Mouse (Mus musculus): ENCODE measurements around the gene Fam163b.

Gene Fam163b

GRCm38 (mm10) chr2:27141950-27142693, at the start of gene Fam163b:
TSS of gene Fam163b (minus strand) at chr2:27142491.
- in situ Hi-C loops (cut with MboI; ENCODE audit: low pct_unique_long_range_greater_than_20kb in 1 of 2, low sequenced_read_pairs in 2 of 2, unreplicated experiment in 1 of 2) = no loop called here

DNA sequence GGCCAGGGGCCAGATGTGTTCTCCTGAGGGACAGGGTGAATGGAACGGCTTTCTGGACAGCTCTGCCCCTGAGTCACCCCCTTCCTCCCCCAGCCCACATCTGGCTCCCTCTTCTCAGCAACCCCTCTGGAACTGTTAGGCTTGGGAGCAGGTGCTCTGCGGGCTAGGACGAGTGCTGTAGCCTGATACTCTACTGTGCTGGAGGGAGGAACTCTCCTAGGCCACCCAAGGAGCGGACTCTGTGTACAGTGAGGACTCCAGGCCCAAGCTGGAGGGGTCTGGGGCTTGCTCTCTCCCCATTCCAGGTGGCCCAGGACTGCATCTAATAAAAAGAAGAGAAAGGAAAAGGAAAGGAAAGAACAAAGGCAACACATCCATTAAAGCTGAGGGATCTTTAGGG, 47.7 kb upstream of the Fam163b start:
- in situ Hi-C loops (cut with MboI; ENCODE audit: low pct_unique_long_range_greater_than_20kb in 1 of 2, low sequenced_read_pairs in 2 of 2, unreplicated experiment in 1 of 2) = no loop called here

DNA sequence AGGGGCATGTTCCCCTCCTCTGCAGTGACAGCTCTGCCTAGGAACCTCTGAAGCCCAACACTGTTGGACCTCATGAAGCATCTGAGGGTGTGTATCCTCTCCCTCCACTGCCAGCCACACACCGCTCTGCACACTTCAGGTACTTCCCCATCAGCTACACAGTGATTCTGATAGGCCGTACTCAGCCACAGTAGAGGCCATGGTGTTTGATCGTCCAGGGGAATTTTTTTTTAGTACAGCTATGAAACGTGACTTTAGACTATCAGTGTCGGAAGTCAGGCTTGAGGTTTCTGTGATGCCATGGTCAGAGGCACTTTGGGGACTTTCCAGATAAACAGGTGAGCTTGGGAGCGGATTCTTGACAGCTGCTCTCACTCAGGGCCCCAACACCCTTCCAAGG, 45.2 kb upstream of the Fam163b start:
- in situ Hi-C loops (cut with MboI; ENCODE audit: low pct_unique_long_range_greater_than_20kb in 1 of 2, low sequenced_read_pairs in 2 of 2, unreplicated experiment in 1 of 2) = no loop called here

DNA sequence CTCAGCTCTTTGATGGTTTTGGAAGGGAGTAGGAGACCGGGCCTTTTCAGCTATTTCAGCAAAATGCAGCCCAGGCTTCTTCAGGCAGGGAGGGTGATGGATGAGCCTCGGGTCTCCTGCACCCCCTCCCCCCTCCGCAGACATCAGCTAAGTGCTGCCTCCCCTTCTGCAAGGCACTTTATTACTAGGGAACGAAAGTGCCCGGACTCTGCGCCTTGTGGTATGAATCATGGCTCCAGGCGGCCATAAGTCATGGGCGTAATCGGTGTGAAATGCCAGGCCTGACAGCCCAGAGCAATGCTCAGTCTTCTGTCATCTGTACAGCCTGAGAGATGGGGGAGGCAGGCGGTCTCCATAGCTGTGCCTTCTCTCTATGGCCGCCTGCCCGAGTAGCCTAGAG, 41.4 kb upstream of the Fam163b start:
- in situ Hi-C loops (cut with MboI; ENCODE audit: low pct_unique_long_range_greater_than_20kb in 1 of 2, low sequenced_read_pairs in 2 of 2, unreplicated experiment in 1 of 2) = no loop called here

- in situ Hi-C loops (cut with MboI; ENCODE audit: low pct_unique_long_range_greater_than_20kb in 1 of 2, low sequenced_read_pairs in 2 of 2, unreplicated experiment in 1 of 2) = no loop called here
Observed at GRCm38 (mm10) chr2:27181907-27182306, 39.6 kb upstream of the Fam163b start.

- in situ Hi-C loops (cut with MboI; ENCODE audit: low pct_unique_long_range_greater_than_20kb in 1 of 2, low sequenced_read_pairs in 2 of 2, unreplicated experiment in 1 of 2) = no loop called here
Observed at GRCm38 (mm10) chr2:27179101-27179500, 36.8 kb upstream of the Fam163b start.

DNA sequence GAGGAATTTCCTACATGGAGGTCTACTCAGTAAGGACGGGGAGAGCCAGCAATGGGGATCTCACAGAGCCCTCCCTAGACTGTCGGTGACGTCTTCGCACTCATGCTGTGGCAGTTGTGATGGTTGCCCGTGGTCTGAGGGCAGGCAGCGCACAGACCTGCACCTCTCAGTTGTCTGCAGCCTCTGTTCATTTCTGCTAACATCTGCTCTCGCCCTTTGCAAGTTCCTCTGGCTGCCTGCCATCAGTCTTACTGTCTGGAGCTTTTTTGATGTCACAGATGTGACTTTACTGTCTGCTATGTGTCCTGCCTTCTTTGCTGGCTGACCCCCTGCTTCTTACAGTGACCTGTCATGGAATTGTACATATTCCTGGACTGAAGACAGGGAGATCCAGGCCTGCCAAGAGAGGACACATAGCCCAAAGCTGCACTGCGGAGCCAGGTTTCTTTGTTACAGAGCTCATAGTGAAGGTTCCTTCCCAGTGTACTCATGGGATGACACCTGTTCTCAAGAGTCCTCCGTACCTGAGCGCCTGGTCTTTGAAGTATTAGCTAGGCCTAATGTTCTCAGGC, 33.5 kb upstream of the Fam163b start:
- in situ Hi-C loops (cut with MboI; ENCODE audit: low pct_unique_long_range_greater_than_20kb in 1 of 2, low sequenced_read_pairs in 2 of 2, unreplicated experiment in 1 of 2) = no loop called here

- in situ Hi-C loops (cut with MboI; ENCODE audit: low pct_unique_long_range_greater_than_20kb in 1 of 2, low sequenced_read_pairs in 2 of 2, unreplicated experiment in 1 of 2) = no loop called here
Observed at GRCm38 (mm10) chr2:27174242-27174641, 32.0 kb upstream of the Fam163b start.

DNA sequence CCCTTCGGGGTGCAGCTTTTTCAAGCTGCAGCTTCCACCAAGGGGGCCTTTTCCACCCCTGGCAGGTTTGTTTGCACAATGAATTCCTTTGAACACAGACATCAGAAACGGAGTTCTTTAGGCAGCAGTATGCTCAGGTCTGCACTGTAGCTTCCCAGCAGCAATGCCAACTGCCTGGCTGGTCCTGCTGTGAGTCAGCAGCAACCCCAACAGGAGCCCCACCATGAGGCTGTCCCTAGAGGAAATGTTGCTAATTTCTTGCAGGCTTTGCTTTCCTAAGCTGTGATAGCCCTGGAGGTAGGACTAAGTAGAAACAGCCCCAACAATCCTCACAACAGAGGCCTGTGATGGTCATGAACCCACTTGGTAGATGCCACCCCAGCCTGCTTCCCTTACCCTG, 24.7 kb upstream of the Fam163b start:
- in situ Hi-C loops (cut with MboI; ENCODE audit: low pct_unique_long_range_greater_than_20kb in 1 of 2, low sequenced_read_pairs in 2 of 2, unreplicated experiment in 1 of 2) = no loop called here

DNA sequence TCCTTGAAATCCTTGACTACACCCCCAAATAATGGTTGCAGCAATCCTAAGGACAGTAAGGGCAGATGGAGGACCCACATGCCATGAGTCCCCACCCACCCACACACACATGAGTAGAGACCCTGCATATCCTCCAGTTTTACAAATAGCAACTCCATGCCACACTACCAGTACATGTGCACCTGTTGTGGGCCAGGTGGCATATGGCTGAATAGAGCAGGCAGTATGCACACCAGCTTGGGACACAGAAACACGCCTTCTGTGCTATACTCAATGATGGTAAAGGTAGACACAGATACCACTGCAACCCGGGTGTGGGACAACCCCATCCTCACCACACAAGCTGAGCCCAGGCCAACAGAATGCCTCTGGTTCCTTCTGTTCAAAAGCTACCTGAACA, 23.8 kb upstream of the Fam163b start:
- in situ Hi-C loops (cut with MboI; ENCODE audit: low pct_unique_long_range_greater_than_20kb in 1 of 2, low sequenced_read_pairs in 2 of 2, unreplicated experiment in 1 of 2) = no loop called here

GRCm38 (mm10) chr2:27164796-27165590, 22.7 kb upstream of the Fam163b start, which contains the start of gene Dbh:
TSS of gene Dbh (plus strand) at chr2:27165233.
- in situ Hi-C loops (cut with MboI; ENCODE audit: low pct_unique_long_range_greater_than_20kb in 1 of 2, low sequenced_read_pairs in 2 of 2, unreplicated experiment in 1 of 2) = no loop called here

- in situ Hi-C loops (cut with MboI; ENCODE audit: low pct_unique_long_range_greater_than_20kb in 1 of 2, low sequenced_read_pairs in 2 of 2, unreplicated experiment in 1 of 2) = no loop called here
Observed at GRCm38 (mm10) chr2:27163851-27164250, 21.6 kb upstream of the Fam163b start.

DNA sequence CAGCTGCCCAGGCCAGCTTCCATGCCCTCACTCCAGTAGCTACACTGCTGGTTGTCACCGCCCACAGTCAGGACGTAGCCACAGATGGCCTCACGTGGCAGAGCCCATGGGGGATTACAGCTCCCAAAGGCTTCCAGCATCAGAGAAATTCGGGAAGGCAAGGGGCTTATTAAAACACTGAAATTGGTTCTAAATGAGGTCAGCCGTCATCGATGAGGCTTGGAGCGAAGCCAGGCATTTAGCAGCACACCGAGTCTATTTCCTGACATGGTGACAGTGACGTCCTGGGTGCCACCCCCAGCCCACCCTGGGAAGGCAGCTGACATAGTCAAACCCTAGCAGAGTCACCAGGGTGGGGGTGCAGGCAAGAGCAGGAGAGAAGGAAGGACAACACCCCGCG, 20.4 kb upstream of the Fam163b start:
- in situ Hi-C loops (cut with MboI; ENCODE audit: low pct_unique_long_range_greater_than_20kb in 1 of 2, low sequenced_read_pairs in 2 of 2, unreplicated experiment in 1 of 2) = no loop called here

GRCm38 (mm10) chr2:27161526-27161925, 19.2 kb upstream of the Fam163b start:
- in situ Hi-C loops (cut with MboI; ENCODE audit: low pct_unique_long_range_greater_than_20kb in 1 of 2, low sequenced_read_pairs in 2 of 2, unreplicated experiment in 1 of 2) = no loop called here

- in situ Hi-C loops (cut with MboI; ENCODE audit: low pct_unique_long_range_greater_than_20kb in 1 of 2, low sequenced_read_pairs in 2 of 2, unreplicated experiment in 1 of 2) = no loop called here
Observed at GRCm38 (mm10) chr2:27156596-27156995, 14.3 kb upstream of the Fam163b start.

DNA sequence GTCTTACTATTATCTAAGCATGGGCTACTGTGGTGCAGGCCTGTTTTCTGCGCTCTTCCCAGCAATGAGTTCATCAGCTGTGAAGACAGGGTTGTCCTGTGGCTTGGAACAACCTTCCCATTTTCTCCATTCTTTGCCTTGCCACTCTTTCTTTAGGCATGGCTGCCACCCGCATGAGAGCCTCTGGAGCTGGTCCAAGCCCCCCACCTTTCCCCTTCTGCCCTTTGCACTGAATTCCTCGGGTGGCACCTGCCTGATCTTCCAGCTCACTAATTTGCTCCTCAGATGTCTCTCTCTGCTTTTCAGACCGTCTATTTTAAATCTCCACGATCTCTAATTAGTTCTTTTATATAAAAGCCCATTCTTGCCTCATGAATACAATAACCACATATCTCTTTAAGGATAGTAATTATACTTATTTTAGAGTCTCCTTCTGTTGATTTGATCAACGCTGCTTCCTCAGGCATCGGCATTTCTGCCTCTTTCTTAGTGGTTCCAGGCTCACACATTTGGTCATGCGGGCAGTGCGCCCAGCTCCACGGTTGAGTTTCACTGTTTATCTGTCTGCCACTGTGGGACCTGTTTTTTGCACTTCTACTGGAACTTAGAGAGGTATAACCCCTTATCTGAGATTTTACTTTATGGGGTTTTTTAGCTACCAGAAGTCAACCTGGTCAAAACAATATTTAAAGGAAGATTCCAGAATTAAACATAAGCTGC, 12.3 kb upstream of the Fam163b start:
- in situ Hi-C loops (cut with MboI; ENCODE audit: low pct_unique_long_range_greater_than_20kb in 1 of 2, low sequenced_read_pairs in 2 of 2, unreplicated experiment in 1 of 2) = no loop called here

GRCm38 (mm10) chr2:27149457-27149856, 7.2 kb upstream of the Fam163b start:
- in situ Hi-C loops (cut with MboI; ENCODE audit: low pct_unique_long_range_greater_than_20kb in 1 of 2, low sequenced_read_pairs in 2 of 2, unreplicated experiment in 1 of 2) = no loop called here

DNA sequence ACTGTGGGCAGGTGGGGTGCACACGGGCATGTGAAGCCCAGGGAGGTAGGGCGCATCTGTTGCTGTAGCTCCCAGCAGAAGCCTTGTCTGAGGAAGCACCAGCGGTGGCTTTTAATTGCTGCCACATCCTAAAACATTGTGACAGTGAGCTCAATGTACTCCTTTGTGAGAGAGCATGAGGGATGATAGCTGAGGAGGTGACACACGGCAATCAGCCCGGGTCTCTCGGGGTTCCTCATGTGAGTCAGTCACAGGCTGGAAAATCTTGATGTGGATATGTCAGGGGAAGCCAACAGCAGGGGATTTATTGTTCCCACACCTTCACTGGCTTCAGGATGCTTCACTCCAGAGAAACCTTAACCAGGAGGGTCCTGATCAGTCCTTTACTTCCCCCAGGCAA, 4.5 kb upstream of the Fam163b start:
- in situ Hi-C loops (cut with MboI; ENCODE audit: low pct_unique_long_range_greater_than_20kb in 1 of 2, low sequenced_read_pairs in 2 of 2, unreplicated experiment in 1 of 2) = no loop called here

DNA sequence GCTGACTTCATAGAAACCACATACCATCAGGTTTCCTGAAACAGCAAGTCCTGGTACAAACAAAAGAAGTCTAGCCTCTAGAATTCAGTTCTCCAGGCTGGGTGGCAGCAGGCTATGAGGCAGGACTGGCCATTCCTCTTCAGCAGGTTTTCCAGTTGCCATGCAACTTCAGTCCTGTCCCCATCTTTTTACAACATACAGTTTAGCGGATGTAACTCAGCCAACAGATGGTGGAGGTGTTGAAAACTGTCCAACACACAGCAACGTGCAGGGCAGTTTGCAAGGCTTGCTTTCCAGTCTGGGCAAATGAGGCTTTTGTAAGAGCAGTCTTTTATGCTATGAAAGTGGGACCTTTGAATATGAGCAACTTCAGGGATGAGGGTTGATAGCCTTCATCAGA, 2.7 kb upstream of the Fam163b start:
- in situ Hi-C loops (cut with MboI; ENCODE audit: low pct_unique_long_range_greater_than_20kb in 1 of 2, low sequenced_read_pairs in 2 of 2, unreplicated experiment in 1 of 2) = no loop called here

Data from mouse embryonic stem cell (cell line).